ENCODE assay signal across 9 mouse cellular contexts in genomic region chr1:19206194-19206593, GRCm38 (mm10). TPM values are rescaled to one million over a fixed set of nuclear protein-coding genes. Genes with fewer than 3 reads are reported as not detected.
DNase-seq lines count a peak whose midpoint lies in the region; ATAC-seq lines count a peak whose summit lies in the region.
"Had no signal": no experiment of that assay in that cellular context is flagged by ENCODE, and none has a peak within 500 bp of the region (broad histone marks: within the 10 kb centered on the region; RNA-seq: fewer than 3 reads in every experiment).

No protein-coding gene starts in this region.

- no peak overlapping the region for H3K4me3 ChIP-seq in intestine, embryonic 15.5 days (replicated peaks)
- H3K4me3 ChIP-seq in neural tube, embryonic 14.5 days (ENCODE audit: low read depth, low read length): peak overlapping the region; percentile 32; the same call in 1 of the 2 replicates

- H3K4me1 ChIP-seq in intestine, embryonic 15.5 days (replicated peaks): no peaks in the 10 kb centered on the region
- no peaks in the 10 kb centered on the region for H3K4me1 ChIP-seq in neural tube, embryonic 14.5 days (ENCODE audit: control insufficient read depth, insufficient read depth, low read length)

- H3K9me3 ChIP-seq in intestine, embryonic 15.5 days: no peaks in the 10 kb centered on the region
- no peaks in the 10 kb centered on the region for H3K9me3 ChIP-seq in neural tube, embryonic 14.5 days (ENCODE audit: control insufficient read depth, low read length)

- under 1% methylated on average over 7 of the region's 7 CpGs for WGBS in intestine, embryonic 15.5 days
- WGBS in neural tube, embryonic 14.5 days: under 1% methylated on average over 7 of the region's 7 CpGs

- no peak overlapping the region for H3K9ac ChIP-seq in intestine, embryonic 15.5 days
- H3K9ac ChIP-seq in neural tube, embryonic 14.5 days (replicated peaks; ENCODE audit: low read depth, low read length): no peak overlapping the region

- H3K36me3 ChIP-seq in intestine, embryonic 15.5 days: no peaks in the 10 kb centered on the region
- H3K36me3 ChIP-seq in neural tube, embryonic 14.5 days (ENCODE audit: control insufficient read depth, insufficient read depth, low read length): no peaks in the 10 kb centered on the region

- H3K27me3 ChIP-seq in intestine, embryonic 15.5 days (replicated peaks): peaks cover 23% of the 10 kb centered on the region
- peaks cover 3% of the 10 kb centered on the region; the same call in 1 of the 2 replicates for H3K27me3 ChIP-seq in neural tube, embryonic 14.5 days (ENCODE audit: control insufficient read depth, insufficient read depth, low read length)

- peak; percentile 9 to 35 for DNase-seq in left cerebral cortex, postnatal 14 days (ENCODE audit: low spot score in 2 of 2)
- no peak for DNase-seq in left cerebral cortex, postnatal 4 days
- DNase-seq in embryo, embryonic 11 days: peak; percentile 79
- no peak for DNase-seq in right cerebral cortex, postnatal 36 days (ENCODE audit: low spot score in 2 of 2)
- no peak for DNase-seq in gastrocnemius, postnatal 36 days
- no peak for DNase-seq in cerebellum, adult 11-12 months

- intact Hi-C loops in left cerebral cortex, postnatal 14 days (cut with DNase I): loop anchor here (1.0 to 10.0 kb wide), 5 partner anchors 99 to 1249 kb away; no protein-coding TSS in a partner anchor
- intact Hi-C loops in left cerebral cortex, postnatal 4 days (cut with DNase I): loop anchor here (5.0 to 10.0 kb wide), 4 partner anchors 766 to 1306 kb away; no protein-coding TSS in a partner anchor
- intact Hi-C loops in gastrocnemius, postnatal 36 days (cut with DNase I): loop anchor here (10.0 kb wide), 1 partner anchor 1309 kb away; no protein-coding TSS in a partner anchor

- H3K4me2 ChIP-seq in intestine, embryonic 15.5 days (replicated peaks): no peak overlapping the region
- H3K4me2 ChIP-seq in neural tube, embryonic 14.5 days (ENCODE audit: low read depth, low read length): no peak overlapping the region

- peak; percentile 46; the same call in 1 of the 2 replicates for ATAC-seq in intestine, embryonic 15.5 days
- ATAC-seq in neural tube, embryonic 14.5 days (ENCODE audit: low read depth): 0 out of 2 replicates have a peak, but pooled peaks have one; percentile 19

- no peak overlapping the region for H3K27ac ChIP-seq in intestine, embryonic 15.5 days
- H3K27ac ChIP-seq in neural tube, embryonic 14.5 days (ENCODE audit: low read depth, low read length): no peak overlapping the region

RNA-seq across cellular contexts. Expression of gene Tfap2b, which starts 2.5 kb away (rescaled TPM):
- 1 to 10 TPM in 1 of 2 experiments, under 1 TPM in 1; 0.74 to 1.1 TPM for total RNA-seq in left cerebral cortex, postnatal 14 days (2021)
- 1 to 10 TPM; 1.1 to 1.5 TPM for total RNA-seq in left cerebral cortex, postnatal 4 days (2021)
- 1.1 TPM in 2 replicates for polyA plus RNA-seq in intestine, embryonic 15.5 days (2015; fragmentation: Nextera tagmentation; extraction: Ambion mirVana)
- 49.2 and 51.8 TPM in 2 replicates for polyA plus RNA-seq in neural tube, embryonic 14.5 days (2014; fragmentation: Nextera tagmentation; extraction: Ambion mirVana)
- not detected for total RNA-seq in gastrocnemius, postnatal 36 days (2021)
- polyA plus RNA-seq: testis, adult 2 months had no signal

Comparison
In these comparisons a context has a peak if more than half of its experiments do, and no peak if none do; other contexts are left out.
1. DNase-seq: peak in left cerebral cortex, postnatal 14 days (2 of 2) and embryo, embryonic 11 days (single experiment); none in left cerebral cortex, postnatal 4 days (single experiment), right cerebral cortex, postnatal 36 days (0 of 2), gastrocnemius, postnatal 36 days (0 of 2) and cerebellum, adult 11-12 months (single experiment).